Mouse (Mus musculus): ENCODE measurements at regions not wholly inside any gene's neighbourhood (a gene's known extent, or its start where the extent isn't known, plus 50 kb on each side); places are given as distances from the start of the nearest gene placed in this dataset.

DNA sequence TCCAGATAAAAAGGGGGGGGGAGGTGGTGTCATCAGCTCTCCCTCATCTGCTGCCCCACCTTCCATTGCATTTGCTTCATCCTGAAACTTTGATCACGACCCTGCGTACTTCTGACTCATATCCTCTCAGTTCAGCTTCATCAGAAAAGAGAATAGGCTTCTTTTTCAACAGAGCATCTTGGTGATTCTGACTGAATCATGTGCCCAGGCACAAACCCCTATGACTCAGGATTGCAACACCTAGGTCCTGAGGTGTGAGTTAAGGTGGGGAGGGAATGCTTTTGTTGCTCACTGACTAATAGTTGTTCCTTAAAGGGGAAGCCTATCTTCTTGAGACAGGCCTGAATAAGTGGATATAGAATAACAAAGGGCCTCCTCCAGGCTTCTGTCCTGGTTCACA lies 269.2 kb upstream of the Tank start:
- Histone ChIP-seq H3K4me1 (0 out of 2 replicates have a peak, but pooled peaks cover 4% of the 10 kb centered on the region), H3K27me3 (replicated peaks; ENCODE audit: low read depth, poor library complexity, severe bottlenecking) (no peaks in the 10 kb centered on the region), H3K4me3 (no peak overlapping the region), H3K36me3 (replicated peaks) (no peaks in the 10 kb centered on the region), H3K27ac (replicated peaks) (no peak overlapping the region), H3K9me3 (no peaks in the 10 kb centered on the region)
- WGBS = 91% methylated on average over 2 of the region's 2 CpGs
- DNase-seq (ENCODE audit: low spot score) = no peak

DNA sequence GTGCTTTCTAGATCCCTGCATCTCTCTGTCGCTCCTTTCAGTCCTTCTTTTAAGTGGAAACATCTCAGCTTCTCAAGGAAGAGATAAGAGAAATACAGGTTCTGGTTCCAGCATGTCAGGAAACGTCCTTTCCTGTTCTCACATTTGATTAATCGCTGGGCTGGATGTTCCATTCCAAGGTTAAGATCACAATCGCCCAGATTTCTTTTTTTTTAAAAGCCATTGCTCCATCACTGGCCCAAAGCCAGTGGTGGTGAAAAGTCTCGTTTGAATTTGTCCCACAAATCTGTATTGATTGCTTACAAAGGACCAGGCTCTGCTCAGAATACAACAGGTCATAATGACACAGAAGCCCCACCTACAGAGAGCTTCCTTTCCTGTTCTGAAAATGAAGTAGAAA lies 281.2 kb upstream of the Tank start:
- H3K4me1 ChIP-seq = peaks cover 6% of the 10 kb centered on the region

DNA sequence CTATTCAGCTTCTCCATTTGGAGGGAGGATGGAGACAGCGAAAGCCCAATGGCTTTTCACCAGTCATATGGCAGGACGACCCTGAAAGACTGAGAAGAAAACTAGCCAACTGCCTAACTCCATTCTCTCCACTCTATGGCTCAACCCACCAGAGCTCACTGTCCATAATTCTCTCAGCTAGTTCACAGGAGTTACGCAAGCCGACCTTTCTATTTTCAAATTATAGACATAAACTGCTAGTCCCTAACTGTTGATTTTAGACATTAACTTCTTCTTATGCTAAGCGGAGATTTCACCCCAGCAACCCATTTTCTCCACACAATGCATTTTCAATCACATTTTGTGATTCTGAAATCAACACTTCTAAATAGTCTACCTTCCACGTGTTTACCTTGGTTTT lies 281.8 kb upstream of the Tank start:
- WGBS = 88% methylated on average over 6 of the region's 6 CpGs
- no peaks in the 10 kb centered on the region for H3K36me3 ChIP-seq (replicated peaks)
- no peaks in the 10 kb centered on the region for H3K9me3 ChIP-seq
- no peak for DNase-seq (ENCODE audit: low spot score)
- H3K27me3 ChIP-seq (replicated peaks; ENCODE audit: low read depth, poor library complexity, severe bottlenecking) = no peaks in the 10 kb centered on the region
- H3K27ac ChIP-seq (replicated peaks) = no peak overlapping the region
- H3K4me1 ChIP-seq = peaks cover 6% of the 10 kb centered on the region
- no peak overlapping the region for H3K4me3 ChIP-seq

More for the DNA sequence above, 281.2 kb upstream of the Tank start:
- H3K36me3 ChIP-seq (replicated peaks) = no peaks in the 10 kb centered on the region
- H3K27me3 ChIP-seq (replicated peaks; ENCODE audit: low read depth, poor library complexity, severe bottlenecking) = no peaks in the 10 kb centered on the region
- H3K4me3 ChIP-seq = no peak overlapping the region
- no peaks in the 10 kb centered on the region for H3K9me3 ChIP-seq
- H3K27ac ChIP-seq (replicated peaks) = no peak overlapping the region
- 77% methylated on average over 5 of the region's 5 CpGs for WGBS
- no peak for DNase-seq (ENCODE audit: low spot score)

DNA sequence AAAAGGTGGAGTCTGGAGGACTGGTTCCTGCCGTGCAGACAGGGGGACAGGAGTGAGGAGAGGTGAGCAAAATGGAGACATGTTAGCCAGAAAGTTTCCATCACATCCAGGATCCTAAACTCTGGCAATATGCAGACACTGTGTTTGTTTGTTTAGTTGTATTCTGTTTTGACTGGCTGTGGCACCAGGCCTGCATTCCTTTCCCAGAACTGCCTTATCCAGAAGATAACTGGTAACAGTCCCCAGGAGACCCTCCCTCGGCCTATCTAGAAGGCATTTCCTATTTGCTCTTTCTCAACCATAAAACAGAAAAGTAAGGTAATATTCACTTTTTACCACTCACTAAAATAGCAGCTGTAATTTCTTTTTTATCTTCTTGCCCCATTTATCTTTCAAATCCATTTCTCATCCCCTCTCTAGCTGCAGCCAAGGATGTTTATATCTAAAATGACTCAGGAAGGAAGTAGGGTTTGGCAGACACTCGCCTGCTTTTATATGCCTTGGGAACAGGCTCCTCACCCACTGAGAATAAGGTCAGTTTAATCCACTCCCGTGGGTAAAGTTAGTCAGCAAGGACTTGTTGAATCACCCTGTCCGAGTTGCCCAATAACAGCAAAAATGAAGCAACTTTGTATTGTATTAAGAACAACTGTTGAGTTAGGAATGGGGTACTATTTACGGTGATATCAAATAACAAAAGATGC lies 283.0 kb upstream of the Tank start:
- H3K36me3 ChIP-seq (replicated peaks) = no peaks in the 10 kb centered on the region
- whole genome bisulfite sequencing = 54% methylated on average over 6 of the region's 6 CpGs
- H3K27me3 ChIP-seq (replicated peaks; ENCODE audit: low read depth, poor library complexity, severe bottlenecking) = no peaks in the 10 kb centered on the region
- H3K4me3 ChIP-seq = no peak overlapping the region
- H3K9me3 ChIP-seq = no peaks in the 10 kb centered on the region
- no peak for DNase-seq (ENCODE audit: low spot score)
- peaks cover 6% of the 10 kb centered on the region for H3K4me1 ChIP-seq
- H3K27ac ChIP-seq (replicated peaks) = no peak overlapping the region

DNA sequence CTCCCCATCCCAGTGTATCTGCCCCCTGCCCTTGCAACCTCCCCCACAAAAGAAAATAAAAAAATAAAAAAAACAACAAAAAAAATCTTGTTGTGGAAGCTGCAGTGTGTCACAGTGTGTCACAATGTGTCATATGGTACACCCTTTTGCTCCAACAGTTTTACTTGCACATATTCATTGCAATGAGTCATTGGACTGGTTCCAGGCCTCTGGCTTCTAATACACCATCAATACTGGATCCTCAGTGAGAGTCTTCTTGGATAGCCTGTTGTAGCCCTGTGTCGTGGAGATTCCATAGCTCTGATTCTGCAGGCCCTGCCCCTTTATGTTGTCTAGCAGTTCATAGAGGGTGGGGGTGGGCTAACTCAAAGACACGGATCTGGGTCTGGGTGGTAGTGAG lies 290.1 kb upstream of the Tank start:
- no peak overlapping the region for H3K27ac ChIP-seq (replicated peaks)
- H3K27me3 ChIP-seq (replicated peaks; ENCODE audit: low read depth, poor library complexity, severe bottlenecking) = no peaks in the 10 kb centered on the region
- H3K4me3 ChIP-seq = no peak overlapping the region
- H3K36me3 ChIP-seq (replicated peaks) = no peaks in the 10 kb centered on the region
- H3K4me1 ChIP-seq = no peaks in the 10 kb centered on the region
- 79% methylated on average over 2 of the region's 2 CpGs for WGBS
- H3K9me3 ChIP-seq = no peaks in the 10 kb centered on the region
- no peak for DNase-seq (ENCODE audit: low spot score)

DNA sequence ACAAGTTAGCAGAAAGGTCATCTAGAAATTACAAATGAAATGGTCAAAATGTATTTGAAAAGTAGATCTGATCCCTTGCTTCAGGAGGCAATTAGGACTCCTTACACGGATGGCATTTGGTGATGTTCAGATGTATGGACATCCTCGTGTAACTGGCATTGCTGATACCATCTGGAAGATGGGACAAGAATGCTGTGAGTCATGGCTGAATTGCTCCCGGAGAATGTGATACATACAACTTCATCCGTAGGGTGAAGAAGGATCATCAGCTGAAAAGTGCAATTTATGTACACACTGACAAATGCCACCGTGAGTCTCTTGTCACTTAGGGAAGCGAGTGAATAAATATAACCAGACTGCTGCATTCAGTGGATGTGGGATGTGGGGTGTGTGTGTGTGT lies 293.7 kb upstream of the Tank start:
- H3K36me3 ChIP-seq (replicated peaks) = no peaks in the 10 kb centered on the region
- 85% methylated on average over 6 of the region's 6 CpGs for WGBS
- H3K9me3 ChIP-seq = no peaks in the 10 kb centered on the region
- DNase-seq (ENCODE audit: low spot score) = no peak
- no peaks in the 10 kb centered on the region for H3K4me1 ChIP-seq
- no peak overlapping the region for H3K4me3 ChIP-seq
- H3K27me3 ChIP-seq (replicated peaks; ENCODE audit: low read depth, poor library complexity, severe bottlenecking) = no peaks in the 10 kb centered on the region
- no peak overlapping the region for H3K27ac ChIP-seq (replicated peaks)

DNA sequence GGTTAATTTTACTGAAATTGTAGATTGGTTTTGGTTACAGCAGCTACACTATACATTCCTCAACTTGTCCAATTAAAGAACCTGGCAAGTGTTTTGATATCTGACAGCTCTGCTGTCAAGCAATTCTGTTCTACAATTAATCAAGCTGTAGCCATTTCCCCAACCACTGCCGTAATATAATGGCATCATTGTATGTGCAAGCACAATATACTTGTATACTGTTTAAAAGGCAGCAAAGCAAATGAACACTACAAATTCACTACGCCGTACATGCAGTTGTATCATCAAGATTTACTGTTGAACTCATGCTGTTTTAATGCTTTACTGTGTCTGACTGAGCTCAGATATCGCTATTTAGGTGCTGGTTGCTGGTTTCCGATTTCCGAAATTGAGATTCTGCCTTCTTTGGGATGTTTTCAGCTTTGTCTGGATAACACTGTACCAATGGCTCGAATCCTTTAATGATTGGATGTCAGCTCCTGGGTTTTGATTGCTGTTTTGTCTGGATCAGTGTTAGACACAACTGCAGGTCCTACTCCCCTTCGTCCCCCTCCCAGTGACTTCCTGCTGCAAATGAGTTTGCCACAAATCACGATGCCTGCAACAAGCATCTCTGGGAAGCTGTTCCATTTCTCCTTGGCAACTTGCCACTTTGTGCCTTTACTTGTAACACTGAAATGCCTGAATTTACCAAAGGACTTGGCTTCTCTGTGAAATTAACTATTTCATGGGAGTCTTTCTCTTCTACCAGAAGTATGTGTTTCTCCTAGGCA lies 294.4 kb upstream of the Tank start:
- H3K27ac ChIP-seq (replicated peaks) = no peak overlapping the region
- H3K36me3 ChIP-seq (replicated peaks) = no peaks in the 10 kb centered on the region
- 85% methylated on average over 9 of the region's 9 CpGs for WGBS
- no peak for DNase-seq (ENCODE audit: low spot score)
- H3K4me3 ChIP-seq = no peak overlapping the region
- H3K4me1 ChIP-seq = no peaks in the 10 kb centered on the region
- H3K9me3 ChIP-seq = no peaks in the 10 kb centered on the region
- H3K27me3 ChIP-seq (replicated peaks; ENCODE audit: low read depth, poor library complexity, severe bottlenecking) = no peaks in the 10 kb centered on the region

DNA sequence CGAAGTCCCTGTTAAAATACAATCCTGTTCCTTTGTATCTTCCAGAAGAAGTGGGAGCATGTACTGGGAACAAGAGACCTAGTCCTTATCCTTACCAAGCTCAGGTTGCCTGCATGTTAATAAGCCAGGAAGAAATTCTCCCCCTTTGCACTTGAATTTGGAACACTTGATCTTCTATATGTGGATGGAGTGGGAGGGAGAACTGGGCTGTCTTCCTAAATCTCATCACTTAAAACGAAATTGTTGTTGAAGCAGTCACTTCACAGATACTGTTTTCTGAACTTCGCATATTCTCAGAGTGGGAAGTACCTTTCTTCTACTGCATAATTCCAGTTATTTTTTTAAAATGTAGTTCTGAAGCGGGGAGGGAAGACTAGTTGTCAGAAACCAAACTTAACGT lies 305.7 kb upstream of the Tank start:
- Histone ChIP-seq H3K27me3 (replicated peaks; ENCODE audit: low read depth, poor library complexity, severe bottlenecking) (no peaks in the 10 kb centered on the region), H3K4me3 (no peak overlapping the region), H3K4me1 (peaks cover 7% of the 10 kb centered on the region; the same call in 1 of the 2 replicates), H3K36me3 (replicated peaks) (no peaks in the 10 kb centered on the region), H3K9me3 (no peaks in the 10 kb centered on the region), H3K27ac (replicated peaks) (no peak overlapping the region)
- WGBS = 87% methylated on average over 5 of the region's 5 CpGs
- DNase-seq (ENCODE audit: low spot score) = no peak

DNA sequence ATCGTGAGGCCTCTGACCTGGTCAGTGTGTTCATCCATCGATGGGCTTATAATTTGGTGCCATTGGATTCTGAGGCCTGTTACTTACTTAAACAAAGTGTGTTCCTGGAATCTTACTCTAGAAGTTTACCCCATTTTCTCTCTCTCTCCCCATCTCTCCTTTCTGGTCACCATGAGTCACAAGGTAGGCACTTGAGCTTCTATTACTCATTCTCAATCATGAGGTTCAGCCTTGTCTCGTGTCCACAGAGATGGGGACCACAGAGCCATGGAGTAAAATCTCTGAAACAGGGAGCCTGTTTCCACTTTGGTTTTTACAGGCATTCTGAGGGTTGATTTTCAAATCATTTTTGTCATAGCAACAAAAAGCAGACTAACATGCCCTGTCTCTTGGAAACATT lies 304.7 kb upstream of the Rbms1 start:
- no peak for DNase-seq (ENCODE audit: low spot score)
- Histone ChIP-seq H3K27ac (replicated peaks) (no peak overlapping the region), H3K4me1 (peaks cover 7% of the 10 kb centered on the region; the same call in 1 of the 2 replicates), H3K27me3 (replicated peaks; ENCODE audit: low read depth, poor library complexity, severe bottlenecking) (no peaks in the 10 kb centered on the region), H3K4me3 (no peak overlapping the region), H3K36me3 (replicated peaks) (no peaks in the 10 kb centered on the region), H3K9me3 (no peaks in the 10 kb centered on the region)
- 92% methylated on average over 3 of the region's 3 CpGs for WGBS

DNA sequence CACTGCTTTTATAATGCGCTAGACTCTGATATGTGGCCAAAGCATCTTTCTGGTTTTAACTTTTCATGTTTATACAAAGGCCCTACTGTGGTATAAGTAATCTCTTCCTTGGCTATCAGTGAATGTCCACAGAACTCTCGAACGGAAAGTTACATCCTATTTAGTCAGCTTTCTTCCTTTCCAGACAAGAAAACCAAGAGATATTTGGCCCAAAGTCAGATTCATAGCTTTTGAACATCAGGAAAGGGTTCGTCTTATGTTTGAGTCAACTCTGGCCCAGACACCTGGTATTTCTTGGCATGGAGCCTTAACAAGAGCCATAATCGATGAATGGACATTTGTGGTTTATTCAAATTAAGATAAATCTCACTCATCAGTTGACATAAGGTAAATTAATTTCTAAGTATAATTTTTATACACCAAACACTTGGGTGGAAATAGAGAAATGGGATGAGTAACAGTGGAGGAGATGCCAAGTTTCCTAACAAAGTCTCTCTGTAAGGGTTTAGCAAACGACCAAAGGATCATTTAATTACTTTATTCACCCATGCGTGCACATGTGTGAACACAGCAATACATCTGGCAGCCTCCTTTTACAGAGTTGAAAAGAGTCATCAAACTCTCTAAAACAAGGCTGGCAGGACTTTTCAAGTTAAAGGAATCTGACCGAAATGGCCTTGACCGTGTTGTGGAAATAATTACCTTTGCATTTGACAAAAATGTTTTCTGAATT lies 287.2 kb upstream of the Rbms1 start:
- no peaks in the 10 kb centered on the region for H3K36me3 ChIP-seq (replicated peaks)
- no peak overlapping the region for H3K4me3 ChIP-seq
- WGBS = 80% methylated on average over 9 of the region's 9 CpGs
- H3K4me1 ChIP-seq = peaks cover 10% of the 10 kb centered on the region
- H3K27me3 ChIP-seq (replicated peaks; ENCODE audit: low read depth, poor library complexity, severe bottlenecking) = no peaks in the 10 kb centered on the region
- no peak overlapping the region for H3K27ac ChIP-seq (replicated peaks)
- no peak for DNase-seq (ENCODE audit: low spot score)
- H3K9me3 ChIP-seq = no peaks in the 10 kb centered on the region

DNA sequence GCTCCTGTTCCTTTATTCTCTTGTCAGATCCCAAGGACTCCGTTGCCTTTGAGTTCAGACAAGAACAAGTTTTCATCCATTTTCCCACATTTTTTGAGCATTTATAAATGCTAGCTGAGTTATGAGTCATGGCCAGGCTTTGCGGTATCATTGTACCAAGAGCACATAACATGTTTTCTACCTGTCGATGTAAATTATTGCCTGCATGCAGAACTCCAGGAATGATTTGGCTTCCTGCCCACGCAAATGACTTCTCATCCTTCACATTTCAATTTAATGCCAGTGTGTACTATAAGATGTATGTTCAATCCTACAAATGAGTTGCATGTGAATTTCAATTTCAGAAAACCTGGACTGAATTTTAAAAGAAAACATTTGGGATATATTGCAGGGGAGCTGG lies 285.0 kb upstream of the Rbms1 start:
- WGBS = 93% methylated on average over 4 of the region's 4 CpGs
- Histone ChIP-seq H3K9me3 (no peaks in the 10 kb centered on the region), H3K36me3 (replicated peaks) (no peaks in the 10 kb centered on the region), H3K4me3 (no peak overlapping the region), H3K4me1 (peaks cover 10% of the 10 kb centered on the region), H3K27me3 (replicated peaks; ENCODE audit: low read depth, poor library complexity, severe bottlenecking) (no peaks in the 10 kb centered on the region), H3K27ac (replicated peaks) (no peak overlapping the region)
- no peak for DNase-seq (ENCODE audit: low spot score)

DNA sequence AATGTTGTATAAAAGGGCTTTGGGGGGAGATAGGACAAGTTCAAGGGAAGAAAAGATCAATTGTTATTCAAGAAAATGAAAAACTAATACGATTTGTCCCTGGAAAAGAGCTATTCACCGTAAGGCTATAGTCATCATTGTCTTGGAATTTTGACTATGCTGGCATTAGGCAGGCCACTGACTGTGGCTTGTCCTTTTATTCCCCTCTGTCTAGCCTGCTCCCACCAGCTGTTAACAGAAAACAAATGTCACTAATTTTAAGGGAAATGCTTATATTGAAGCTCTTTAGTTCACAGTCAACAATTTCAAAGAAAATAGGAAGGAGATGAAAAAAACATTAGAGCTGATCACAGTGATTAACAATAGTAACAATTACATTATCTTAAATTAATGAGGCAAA lies 284.3 kb upstream of the Rbms1 start:
- Histone ChIP-seq H3K36me3 (replicated peaks) (no peaks in the 10 kb centered on the region), H3K4me3 (no peak overlapping the region), H3K27ac (replicated peaks) (no peak overlapping the region), H3K9me3 (no peaks in the 10 kb centered on the region), H3K4me1 (peaks cover 10% of the 10 kb centered on the region), H3K27me3 (replicated peaks; ENCODE audit: low read depth, poor library complexity, severe bottlenecking) (no peaks in the 10 kb centered on the region)
- DNase-seq (ENCODE audit: low spot score) = no peak
- WGBS = 54% methylated on average over 2 of the region's 2 CpGs
